Mouse (Mus musculus) neural tube, embryonic 14.5 days (tissue): Measurements from ENCODE around the gene Plekhh2. TPM values are rescaled to one million over a fixed set of nuclear protein-coding genes. Genes with fewer than 3 reads are reported as not detected.
A peak's percentile ranks its signal among the peaks of the same experiment; 100 is the strongest.

Experiments used
- ATAC-seq: fragments of 200-750 bp; cut with Nextera tagmentation; 2 replicates; pipeline ENCODE4 v1.8.0; 2017; ENCODE audit warnings: low read depth, mild to moderate bottlenecking, moderate TSS enrichment, moderate library complexity
- H3K27ac ChIP-seq: fragments of 300-500 bp; sonication (generic); 2 replicates; pipeline ENCODE4 v1.5.1; 2014; ENCODE audit warnings: low read depth, mild to moderate bottlenecking, control low read depth, low read length, moderate library complexity, mixed read lengths
- H3K27me3 ChIP-seq: fragments of 300-500 bp; sonication (generic); 2 replicates; pipeline ENCODE4 v1.6.1; 2014; ENCODE audit warnings: low read length; ENCODE audit not compliant: control insufficient read depth, insufficient read depth
- H3K36me3 ChIP-seq: fragments of 300-500 bp; sonication (generic); 2 replicates; pipeline ENCODE4 v1.6.1; 2014; ENCODE audit warnings: low read length, mixed read lengths; ENCODE audit not compliant: control insufficient read depth, insufficient read depth
- H3K4me1 ChIP-seq: fragments of 300-500 bp; sonication (generic); 2 replicates; pipeline ENCODE4 v1.6.1; 2014; ENCODE audit warnings: low read length; ENCODE audit not compliant: control insufficient read depth, insufficient read depth
- H3K4me2 ChIP-seq: fragments of 300-500 bp; sonication (generic); 2 replicates; pipeline ENCODE4 v1.6.1; 2014; ENCODE audit warnings: mild to moderate bottlenecking, low read depth, low read length, control low read depth
- H3K4me3 ChIP-seq: fragments of 300-500 bp; sonication (generic); 2 replicates; pipeline ENCODE4 v1.5.1; 2014; ENCODE audit warnings: low read depth, low read length, control low read depth, mixed read lengths
- H3K9ac ChIP-seq: fragments of 300-500 bp; sonication (generic); replicated peaks from 2 replicates; pipeline ENCODE4 v1.6.1; 2014; ENCODE audit warnings: low read depth, mild to moderate bottlenecking, control low read depth, low read length, mixed read lengths
- H3K9me3 ChIP-seq: fragments of 300-500 bp; sonication (generic); 2 replicates; pipeline ENCODE4 v1.6.1; 2016; ENCODE audit warnings: low read length; ENCODE audit not compliant: control insufficient read depth
- WGBS: fragments of 180-500 bp; shearing (Covaris S2); extraction: QIAGEN DNeasy Blood & Tissue Kit; methylation state at CpG from one replicate; pipeline ENCODE4 v1.1.7; 2014; 5-methylcytosine and 5-hydroxymethylcytosine counted together
- polyA plus RNA-seq: library from polyadenylated mRNA; unstranded; fragments of >200 nt; fragmentation: Nextera tagmentation; extraction: Ambion mirVana; gene quantifications from 2 replicates; pipeline ENCODE4 v1.2.1, GENCODE M21; 2014

Plekhh2 gene
- 2.3 and 2.8 TPM in 2 replicates for polyA plus RNA-seq

GRCm38 (mm10) chr17:84511682-84512515, at the start of gene Plekhh2:
Gene Plekhh2 (plus strand): TSS chr17:84511895.
- Histone ChIP-seq H3K4me2 (peak within 1 kb of the TSS; percentile 95), H3K9ac (peak within 1 kb of the TSS; percentile 80), H3K9me3 (no peaks in the 10 kb centered on the region), H3K4me3 (peak within 1 kb of the TSS; percentile 49), H3K36me3 (no peaks in the 10 kb centered on the region), H3K27me3 (no peaks in the 10 kb centered on the region), H3K4me1 (no peaks in the 10 kb centered on the region), H3K27ac (no peak within 1 kb of the TSS)
- WGBS, result under 1% methylated on average over 77 of the region's 79 CpGs
- peak; percentile 91 for ATAC-seq

GRCm38 (mm10) chr17:84465753-84466608, 45.7 kb upstream of the Plekhh2 start, which contains the start of gene Thada:
Gene Thada (minus strand): TSS chr17:84466205.
- Histone ChIP-seq H3K27me3 (no peaks in the 10 kb centered on the region), H3K9ac (peak within 1 kb of the TSS; percentile 88), H3K4me2 (peak within 1 kb of the TSS; percentile 81), H3K36me3 (no peaks in the 10 kb centered on the region), H3K27ac (peak within 1 kb of the TSS; percentile 86), H3K4me1 (peaks cover 6% of the 10 kb centered on the region; the same call in 1 of the 2 replicates), H3K9me3 (no peaks in the 10 kb centered on the region), H3K4me3 (peak within 1 kb of the TSS; percentile 87)
- under 1% methylated on average over 67 of the region's 67 CpGs for WGBS
- peak; percentile 99 for ATAC-seq

DNA sequence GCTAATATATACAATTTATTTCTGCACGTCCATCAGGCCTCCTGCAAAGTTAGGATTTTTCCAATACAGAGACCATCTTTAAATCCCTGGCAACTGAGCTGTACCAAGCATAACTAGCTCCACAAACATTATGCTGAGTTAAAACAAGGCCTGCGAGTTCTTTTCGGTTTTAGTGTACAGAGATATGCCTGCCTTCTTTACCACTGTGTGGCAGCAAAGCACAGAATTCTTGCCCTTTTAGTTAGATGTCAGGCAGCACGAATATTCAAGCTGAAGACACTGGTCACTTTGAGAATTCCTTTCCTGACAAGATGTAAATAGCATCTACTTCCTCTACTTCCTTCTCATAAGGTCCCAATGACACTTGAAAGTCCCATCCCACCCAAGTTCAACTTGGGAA, 37.4 kb upstream of the Plekhh2 start:
- Histone ChIP-seq H3K4me1 (no peaks in the 10 kb centered on the region), H3K4me2 (no peak overlapping the region)
- 72% methylated on average over 4 of the region's 4 CpGs for WGBS

DNA sequence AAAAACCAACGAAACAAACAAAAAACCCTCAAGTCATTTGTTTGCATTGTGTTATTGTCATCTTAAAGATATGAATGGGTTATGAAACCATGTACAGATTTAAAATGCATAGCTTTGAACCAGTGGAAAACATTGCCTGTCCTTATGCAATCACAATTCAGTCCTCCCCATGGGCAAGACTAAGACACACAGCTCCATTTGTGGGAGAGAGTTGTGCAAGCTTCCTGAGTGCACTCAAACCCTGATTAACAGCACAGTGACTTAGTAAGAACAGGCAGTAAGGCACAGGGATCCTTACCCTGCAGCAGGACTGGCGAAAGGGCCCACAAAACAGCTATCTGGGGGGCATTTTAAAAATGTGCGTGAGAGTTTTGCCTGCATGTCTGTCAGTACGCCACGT, 34.5 kb upstream of the Plekhh2 start:
- H3K27me3 ChIP-seq, result no peaks in the 10 kb centered on the region
- H3K9ac ChIP-seq, result no peak overlapping the region
- no peak overlapping the region for H3K27ac ChIP-seq
- H3K4me1 ChIP-seq, result no peaks in the 10 kb centered on the region
- no peak for ATAC-seq
- no peaks in the 10 kb centered on the region for H3K9me3 ChIP-seq
- no peak overlapping the region for H3K4me2 ChIP-seq
- no peaks in the 10 kb centered on the region for H3K36me3 ChIP-seq
- no peak overlapping the region for H3K4me3 ChIP-seq
- WGBS, result 94% methylated on average over 5 of the region's 5 CpGs

More for the DNA sequence above, 37.4 kb upstream of the Plekhh2 start:
- H3K9me3 ChIP-seq, result no peaks in the 10 kb centered on the region
- H3K36me3 ChIP-seq, result no peaks in the 10 kb centered on the region
- ATAC-seq, result no peak
- no peaks in the 10 kb centered on the region for H3K27me3 ChIP-seq
- no peak overlapping the region for H3K4me3 ChIP-seq
- no peak overlapping the region for H3K9ac ChIP-seq
- no peak overlapping the region for H3K27ac ChIP-seq

DNA sequence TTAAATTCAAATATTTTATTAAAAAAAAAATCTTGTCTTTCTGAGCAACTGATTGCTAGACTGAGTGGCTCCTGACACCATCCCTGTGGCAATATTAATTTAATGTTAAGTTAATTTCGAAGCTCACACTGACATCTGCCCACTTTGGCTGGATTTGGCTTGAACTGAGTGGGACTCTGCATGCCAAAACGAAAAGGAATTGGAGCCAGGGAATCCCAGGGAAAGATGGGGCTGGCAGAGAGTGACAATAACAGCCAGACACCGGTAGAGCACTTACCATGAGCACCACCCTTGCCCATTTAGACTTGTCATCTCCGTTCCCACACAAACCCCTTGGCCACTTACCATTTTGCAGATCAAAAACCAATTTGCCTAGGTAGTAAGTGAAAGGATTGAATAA, 33.4 kb upstream of the Plekhh2 start:
- H3K4me1 ChIP-seq, result no peaks in the 10 kb centered on the region
- no peak for ATAC-seq
- 84% methylated on average over 4 of the region's 4 CpGs for WGBS
- H3K36me3 ChIP-seq, result no peaks in the 10 kb centered on the region
- H3K27ac ChIP-seq, result no peak overlapping the region
- no peaks in the 10 kb centered on the region for H3K9me3 ChIP-seq
- H3K9ac ChIP-seq, result no peak overlapping the region
- no peak overlapping the region for H3K4me3 ChIP-seq
- no peak overlapping the region for H3K4me2 ChIP-seq
- H3K27me3 ChIP-seq, result no peaks in the 10 kb centered on the region

DNA sequence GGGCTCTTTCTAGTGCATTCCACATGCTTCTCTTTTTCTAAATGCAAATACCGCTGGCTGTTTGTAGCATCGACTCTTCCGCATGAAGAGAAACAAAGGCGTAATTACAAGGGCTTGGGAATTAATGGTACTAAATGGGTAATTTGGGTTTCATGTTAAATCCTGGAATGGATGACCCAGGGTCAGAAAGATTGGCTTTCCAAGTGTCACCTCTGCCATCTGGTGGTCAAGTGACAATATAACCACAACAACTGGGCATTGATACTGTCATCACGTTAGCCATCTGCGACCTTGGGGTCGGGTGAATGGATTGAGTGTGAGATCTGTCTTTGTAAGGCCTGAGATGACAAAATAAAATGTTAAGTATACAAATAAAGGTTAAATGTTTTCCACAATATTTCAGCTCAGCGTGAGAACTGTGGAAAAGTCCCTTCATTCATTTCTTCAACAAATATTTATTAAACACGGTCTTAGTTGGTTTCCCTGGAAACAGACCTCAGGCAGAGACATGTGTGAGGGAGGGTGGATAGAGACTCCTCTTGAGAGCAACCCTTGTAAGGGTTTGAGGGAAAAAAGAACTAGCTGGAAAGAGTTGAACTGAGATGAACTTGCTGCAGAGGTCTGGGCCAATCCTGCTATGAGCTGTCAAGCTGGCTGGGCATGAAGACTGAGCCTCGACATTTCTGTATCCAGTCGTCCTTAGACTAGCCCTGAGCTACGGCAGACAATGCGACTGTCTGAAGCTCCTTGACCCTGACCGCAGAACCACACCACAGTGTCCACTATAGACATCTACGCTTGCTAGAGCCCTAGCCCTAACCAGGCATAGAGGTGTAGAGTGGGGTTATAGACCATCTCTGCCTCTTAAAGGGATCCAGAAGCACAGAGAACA, 31.0 kb upstream of the Plekhh2 start:
- Histone ChIP-seq H3K36me3 (no peaks in the 10 kb centered on the region), H3K9ac (no peak overlapping the region), H3K27me3 (no peaks in the 10 kb centered on the region), H3K4me2 (no peak overlapping the region), H3K4me1 (no peaks in the 10 kb centered on the region), H3K27ac (no peak overlapping the region), H3K9me3 (no peaks in the 10 kb centered on the region), H3K4me3 (no peak overlapping the region)
- WGBS, result 36% methylated on average over 15 of the region's 15 CpGs
- no peak for ATAC-seq

GRCm38 (mm10) chr17:84482831-84483230, 28.9 kb upstream of the Plekhh2 start:
- Histone ChIP-seq H3K36me3 (no peaks in the 10 kb centered on the region), H3K27ac (no peak overlapping the region), H3K9me3 (no peaks in the 10 kb centered on the region), H3K4me3 (no peak overlapping the region), H3K4me2 (no peak overlapping the region), H3K9ac (no peak overlapping the region), H3K4me1 (no peaks in the 10 kb centered on the region), H3K27me3 (no peaks in the 10 kb centered on the region)
- WGBS, result 92% methylated on average over 3 of the region's 3 CpGs
- no peak for ATAC-seq

- 82% methylated on average over 6 of the region's 6 CpGs for WGBS
- Histone ChIP-seq H3K4me3 (no peak overlapping the region), H3K27ac (no peak overlapping the region), H3K9ac (no peak overlapping the region), H3K9me3 (no peaks in the 10 kb centered on the region), H3K36me3 (no peaks in the 10 kb centered on the region), H3K4me2 (no peak overlapping the region), H3K4me1 (no peaks in the 10 kb centered on the region), H3K27me3 (no peaks in the 10 kb centered on the region)
- ATAC-seq, result no peak
Observed at GRCm38 (mm10) chr17:84483673-84484320, 27.9 kb upstream of the Plekhh2 start.
